Mouse (Mus musculus) kidney, adult 11 months (tissue): ENCODE results near the gene Nup160.

Experiments
- DNase-seq: peaks from one replicate; pipeline ENCODE4 v3.0.0; 2022

Gene Nup160

GRCm38 (mm10) chr2:90745740-90746537 is 68.9 kb downstream of the Nup160 start:
- no peak for DNase-seq

- DNase-seq = no peak
These were observed 69.5 kb downstream of the Nup160 start for GRCm38 (mm10) chr2:90746538-90746865.

- no peak for DNase-seq
These were observed 70.1 kb downstream of the Nup160 start for GRCm38 (mm10) chr2:90747131-90747530.

GRCm38 (mm10) chr2:90749676-90750459 is 72.9 kb downstream of the Nup160 start:
- DNase-seq = no peak

GRCm38 (mm10) chr2:90753565-90753964 is 76.5 kb downstream of the Nup160 start:
- DNase-seq = no peak

- no peak for DNase-seq
These were observed 77.2 kb downstream of the Nup160 start for GRCm38 (mm10) chr2:90754188-90754587.

- DNase-seq = no peak
These were observed 88.1 kb downstream of the Nup160 start for GRCm38 (mm10) chr2:90765123-90765522.

- DNase-seq = no peak
These were observed 104.3 kb downstream of the Nup160 start for GRCm38 (mm10) chr2:90781323-90781722.

GRCm38 (mm10) chr2:90781938-90782337 is 104.9 kb downstream of the Nup160 start:
- no peak for DNase-seq

- no peak for DNase-seq
These were observed 105.4 kb downstream of the Nup160 start, which contains the start of gene Agbl2 for GRCm38 (mm10) chr2:90782458-90782857. Gene Agbl2, plus strand, starts transcription at chr2:90782727.

- DNase-seq = no peak
These were observed 106.0 kb downstream of the Nup160 start for GRCm38 (mm10) chr2:90782901-90783486.
